Mouse (Mus musculus): ENCODE data around the gene Hist1h3d. TPM values are rescaled to one million over a fixed set of nuclear protein-coding genes. Genes with fewer than 3 reads are reported as not detected.
A peak's percentile ranks its signal among the peaks of the same experiment; 100 is the strongest.
"Not testable (repeated sequence)": the region's sequence is repeated elsewhere in the genome, so short reads cannot be mapped to it uniquely, and the experiment has no call there.

Hist1h3d gene
- polyA plus RNA-seq, 1 experiment = 5.9 TPM

- Histone ChIP-seq H3K9me3 (no peaks in the 10 kb centered on the region), H3K4me1 (peaks cover 25% of the 10 kb centered on the region), H3K27me3 (replicated peaks) (no peaks in the 10 kb centered on the region), H3K36me3 (replicated peaks; ENCODE audit: low read length) (peaks cover 5% of the 10 kb centered on the region), H3K4me3 (replicated peaks) (no peak overlapping the region)
- no peak for TF ChIP-seq FLI1 (IDR thresholded peaks at IDR 0.05; ENCODE audit: low read length)
- no peak for TF ChIP-seq GATA1 (IDR thresholded peaks at IDR 0.05; ENCODE audit: borderline replicate concordance, low read length)
These were observed 34.8 kb downstream of the Hist1h3d start for GRCm38 (mm10) chr13:23610393-23610792.

DNA sequence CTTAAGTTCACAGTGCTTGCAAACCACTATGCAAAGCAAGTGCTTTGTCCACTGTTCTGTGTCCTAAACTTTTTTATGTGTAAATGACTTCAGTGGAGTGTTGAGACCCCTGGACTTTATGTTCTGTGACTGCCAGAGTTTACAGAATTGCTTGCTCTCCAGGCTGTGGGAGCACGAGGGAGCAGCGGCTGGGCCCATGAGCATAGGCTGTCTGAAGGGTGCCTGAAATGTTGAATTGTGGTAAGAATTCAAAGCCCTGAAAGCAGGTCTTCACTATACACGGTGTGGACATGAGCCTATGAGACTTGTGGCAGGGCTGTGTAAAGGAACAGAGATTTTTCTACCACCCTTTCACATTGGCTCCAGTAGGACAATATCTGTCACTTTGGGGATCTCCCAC is 36.1 kb downstream of the Hist1h3d start:
- H3K36me3 ChIP-seq (replicated peaks; ENCODE audit: low read length) = peaks cover 5% of the 10 kb centered on the region
- no peak overlapping the region for H3K4me3 ChIP-seq (replicated peaks)
- H3K9me3 ChIP-seq = no peaks in the 10 kb centered on the region
- peaks cover 16% of the 10 kb centered on the region for H3K4me1 ChIP-seq
- H3K27me3 ChIP-seq (replicated peaks) = no peaks in the 10 kb centered on the region
- TF ChIP-seq GATA1 (IDR thresholded peaks at IDR 0.05; ENCODE audit: borderline replicate concordance, low read length) (no peak), FLI1 (IDR thresholded peaks at IDR 0.05; ENCODE audit: low read length) (no peak)

DNA sequence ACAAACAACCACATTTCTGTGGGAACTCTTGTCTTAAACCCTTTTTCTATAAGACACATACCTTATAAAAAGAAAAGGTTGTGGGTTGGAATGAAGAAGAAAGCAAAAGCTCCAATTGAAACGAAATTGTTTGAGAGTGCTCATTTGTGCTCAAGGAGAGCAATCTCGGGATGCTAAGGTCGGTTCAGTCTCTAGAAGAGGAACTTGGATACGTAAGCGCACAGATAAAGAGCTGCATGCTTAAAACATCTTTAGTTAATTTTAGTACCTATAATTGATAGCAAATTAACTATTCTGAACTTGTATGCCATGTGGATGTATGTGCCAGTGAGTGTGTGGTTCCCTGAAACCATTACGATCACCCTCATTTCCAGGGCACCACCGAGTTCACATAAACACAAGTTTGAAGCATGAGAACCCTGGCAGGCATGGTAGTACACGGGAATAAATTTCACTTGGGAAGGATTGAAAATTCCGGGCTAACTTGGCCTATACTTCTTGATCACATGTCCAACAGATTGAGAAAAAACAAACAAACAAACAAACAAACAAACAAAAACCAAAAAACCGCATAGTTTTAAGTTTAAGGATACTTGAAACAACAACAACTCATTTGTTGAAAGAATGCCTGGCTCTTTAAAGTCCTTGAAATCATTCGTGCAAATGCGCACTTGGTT is 44.6 kb downstream of the Hist1h3d start:
- H3K4me3 ChIP-seq (replicated peaks) = peak overlapping the region; percentile 92
- peaks cover 32% of the 10 kb centered on the region for H3K4me1 ChIP-seq
- H3K27me3 ChIP-seq (replicated peaks) = no peaks in the 10 kb centered on the region
- no peaks in the 10 kb centered on the region for H3K36me3 ChIP-seq (replicated peaks; ENCODE audit: low read length)
- no peak for TF ChIP-seq FLI1 (IDR thresholded peaks at IDR 0.05; ENCODE audit: low read length)
- H3K9me3 ChIP-seq = no peaks in the 10 kb centered on the region

DNA sequence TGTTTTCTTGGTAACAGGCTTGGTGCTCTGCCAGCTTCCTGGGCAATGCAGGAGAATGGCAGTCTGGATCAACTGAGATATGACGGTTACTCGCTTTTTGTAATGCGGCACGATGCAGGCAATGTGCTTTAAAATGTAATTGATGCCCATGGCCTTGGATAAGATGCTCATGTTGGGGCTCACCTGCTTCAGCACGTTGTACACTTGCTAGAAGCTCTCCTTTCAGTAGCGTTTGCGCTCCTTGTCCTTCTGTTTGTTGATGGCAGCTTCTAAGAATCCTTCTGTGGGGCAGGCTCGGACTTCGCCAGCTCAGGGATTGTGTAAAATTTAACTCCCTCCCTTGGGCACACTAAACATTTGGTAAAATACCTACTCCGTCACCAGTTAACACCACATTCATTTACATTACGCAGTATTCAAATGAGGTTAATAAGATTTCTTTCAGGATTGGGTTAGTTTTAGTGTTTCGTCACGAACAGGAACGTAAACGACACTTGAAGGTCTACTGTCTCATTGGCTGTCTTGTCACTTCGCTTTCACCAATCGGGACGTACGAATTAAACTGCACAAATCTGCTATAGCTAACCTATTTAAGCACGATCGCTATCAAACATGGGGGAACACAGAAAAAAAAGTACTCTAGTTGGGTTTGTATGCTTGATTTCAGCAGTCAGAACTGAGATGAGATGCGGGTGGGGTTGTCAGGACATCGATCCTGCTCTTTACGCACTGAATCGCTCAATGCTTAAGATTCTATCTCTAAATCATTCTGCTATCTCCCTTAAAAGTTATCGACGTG is 45.4 kb downstream of the Hist1h3d start, which contains the start of gene Hist1h2be:
Gene Hist1h2be (minus strand): TSS at position 392 of the 799 bp plus-strand sequence.
- H3K36me3 ChIP-seq (replicated peaks; ENCODE audit: low read length) = no peaks in the 10 kb centered on the region
- peaks cover 32% of the 10 kb centered on the region for H3K4me1 ChIP-seq
- no peaks in the 10 kb centered on the region for H3K27me3 ChIP-seq (replicated peaks)
- peak within 1 kb of the TSS; percentile 92 for H3K4me3 ChIP-seq (replicated peaks)
- no peaks in the 10 kb centered on the region for H3K9me3 ChIP-seq
- TF ChIP-seq GATA1 (IDR thresholded peaks at IDR 0.05; ENCODE audit: borderline replicate concordance, low read length) (no peak), FLI1 (IDR thresholded peaks at IDR 0.05; ENCODE audit: low read length) (no peak)

DNA sequence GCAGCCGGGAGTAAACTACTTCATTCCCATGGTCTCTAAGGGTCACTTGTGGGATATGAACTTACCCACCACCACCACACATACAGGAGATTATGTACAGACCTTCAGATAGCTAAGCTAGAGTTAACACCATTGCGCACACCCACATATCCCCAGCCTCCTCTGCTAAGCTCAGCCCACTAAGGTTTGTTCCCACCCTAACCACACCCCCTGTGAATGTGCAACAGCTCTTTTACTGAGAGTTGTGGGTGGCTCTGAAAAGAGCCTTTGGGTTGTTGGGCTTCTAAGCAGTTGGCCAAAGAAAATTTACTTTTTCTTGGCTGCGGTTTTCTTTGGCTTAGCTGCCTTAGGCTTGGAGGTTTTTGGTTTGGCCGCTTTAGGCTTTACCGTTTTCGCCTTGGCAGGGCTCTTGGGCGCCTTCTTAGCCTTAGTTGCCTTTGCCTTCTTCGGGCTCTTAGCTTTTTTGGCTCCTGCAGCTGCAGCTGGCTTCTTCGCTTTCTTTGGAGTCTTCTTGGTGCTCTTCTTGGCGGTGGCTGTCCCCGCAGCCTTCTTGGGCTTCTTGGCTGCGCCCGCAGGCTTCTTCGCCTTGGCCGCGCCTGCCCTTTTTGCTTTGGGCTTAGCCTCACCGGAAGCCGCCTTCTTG is 46.1 kb downstream of the Hist1h3d start:
- H3K27me3 ChIP-seq (replicated peaks) = no peaks in the 10 kb centered on the region
- no peaks in the 10 kb centered on the region for H3K9me3 ChIP-seq
- H3K4me3 ChIP-seq (replicated peaks) = peak overlapping the region; percentile 92
- no peaks in the 10 kb centered on the region for H3K36me3 ChIP-seq (replicated peaks; ENCODE audit: low read length)
- peaks cover 32% of the 10 kb centered on the region for H3K4me1 ChIP-seq
- TF ChIP-seq GATA1 (IDR thresholded peaks at IDR 0.05; ENCODE audit: borderline replicate concordance, low read length) = no peak
- TF ChIP-seq FLI1 (IDR thresholded peaks at IDR 0.05; ENCODE audit: low read length) = no peak

DNA sequence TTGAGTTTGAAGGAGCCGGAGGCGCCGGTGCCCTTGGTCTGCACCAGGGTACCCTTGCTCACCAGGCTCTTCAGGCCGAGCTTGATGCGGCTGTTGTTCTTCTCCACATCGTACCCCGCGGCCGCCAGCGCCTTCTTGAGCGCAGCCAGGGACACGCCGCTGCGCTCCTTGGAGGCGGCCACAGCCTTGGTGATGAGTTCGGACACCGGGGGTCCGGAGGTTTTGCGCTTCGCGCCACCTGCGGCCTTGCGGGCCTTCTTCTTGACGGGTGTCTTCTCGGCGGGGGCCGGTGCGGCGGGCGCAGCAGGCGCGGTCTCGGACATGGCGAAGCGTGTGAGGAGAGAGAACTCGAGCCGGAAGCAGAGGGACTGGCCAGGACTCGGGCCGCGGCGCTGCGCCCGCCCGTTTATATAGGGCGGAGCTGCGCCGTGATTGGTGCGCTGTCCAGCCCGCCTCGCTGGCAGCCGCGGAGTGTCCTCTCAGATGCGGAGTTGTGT is 46.7 kb downstream of the Hist1h3d start, which contains the start of gene Hist1h1e:
Gene Hist1h1e (minus strand): TSS at position 384 of the 497 bp plus-strand sequence.
- H3K9me3 ChIP-seq; H3K36me3 ChIP-seq (replicated peaks; ENCODE audit: low read length); H3K27me3 ChIP-seq (replicated peaks): not testable (repeated sequence)
- peaks cover 32% of the 10 kb centered on the region for H3K4me1 ChIP-seq
- peak within 1 kb of the TSS; percentile 92 for H3K4me3 ChIP-seq (replicated peaks)

DNA sequence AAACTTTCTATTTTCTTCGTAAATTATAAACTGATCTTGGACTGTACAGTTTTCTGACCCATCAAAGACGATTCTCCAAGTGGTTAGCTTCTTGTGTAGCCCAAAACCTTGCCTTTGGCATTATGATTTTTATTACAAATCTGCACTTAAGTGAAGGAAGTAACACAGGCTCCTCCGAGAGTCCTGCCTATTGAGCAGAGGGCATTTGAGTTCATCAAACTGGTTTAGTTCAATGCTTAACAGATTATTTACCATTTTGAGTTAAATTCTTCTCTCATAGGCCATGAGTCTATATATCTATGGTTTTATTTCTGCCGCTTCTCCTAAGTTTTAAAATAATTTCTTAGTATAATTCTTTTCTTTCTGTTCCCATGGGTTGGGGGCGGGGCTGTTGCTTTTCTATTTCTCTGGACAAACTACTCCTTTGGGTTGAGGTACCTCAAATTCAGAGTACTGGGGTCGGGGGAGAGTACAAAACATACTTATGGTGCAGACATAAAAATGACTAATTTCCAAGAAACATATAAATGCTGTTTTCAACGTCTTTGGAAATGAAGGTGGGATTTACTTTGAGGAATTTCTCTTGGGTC is 47.4 kb downstream of the Hist1h3d start:
- no peaks in the 10 kb centered on the region for H3K9me3 ChIP-seq
- peaks cover 32% of the 10 kb centered on the region for H3K4me1 ChIP-seq
- no peak for TF ChIP-seq GATA1 (IDR thresholded peaks at IDR 0.05; ENCODE audit: borderline replicate concordance, low read length)
- no peak for TF ChIP-seq FLI1 (IDR thresholded peaks at IDR 0.05; ENCODE audit: low read length)
- H3K27me3 ChIP-seq (replicated peaks) = no peaks in the 10 kb centered on the region
- H3K4me3 ChIP-seq (replicated peaks) = peak overlapping the region; percentile 90
- H3K36me3 ChIP-seq (replicated peaks; ENCODE audit: low read length) = no peaks in the 10 kb centered on the region

Other genes with a start within 250 kb of the Hist1h3d start
- gene Zfp322a, start 206.6 kb upstream of the Hist1h3d start, polyA plus RNA-seq (2012; ENCODE audit: insufficient read depth, low replicate concordance) = 0.07 TPM in 1 of 2 replicates, not detected in the other
- 1.6 and 7.8 TPM in 2 replicates for gene Abt1, start 151.9 kb upstream of the Hist1h3d start, polyA plus RNA-seq (2012; ENCODE audit: insufficient read depth, low replicate concordance)
- not detected in 2 replicates for gene Btn1a1, start 109.9 kb upstream of the Hist1h3d start, polyA plus RNA-seq (2012; ENCODE audit: insufficient read depth, low replicate concordance)
- gene Btn2a2, start 86.9 kb upstream of the Hist1h3d start, polyA plus RNA-seq (2012; ENCODE audit: insufficient read depth, low replicate concordance) = not detected in 2 replicates
- 443 and 574 TPM in 2 replicates for gene Hist1h4h, start 44.7 kb upstream of the Hist1h3d start, polyA plus RNA-seq (2012; ENCODE audit: insufficient read depth, low replicate concordance)
- gene Hist1h2af, start 41.9 kb upstream of the Hist1h3d start, polyA plus RNA-seq (2012; ENCODE audit: insufficient read depth, low replicate concordance) = 37.2 and 163 TPM in 2 replicates
- gene Hist1h3g, start 40.3 kb upstream of the Hist1h3d start, polyA plus RNA-seq (2012; ENCODE audit: insufficient read depth, low replicate concordance) = 5.7 and 16.4 TPM in 2 replicates
- 1.4 and 2.0 TPM in 2 replicates for gene Hist1h2bh, start 32.4 kb upstream of the Hist1h3d start, polyA plus RNA-seq (2012; ENCODE audit: insufficient read depth, low replicate concordance)
- gene Hist1h3f, start 31.7 kb upstream of the Hist1h3d start, polyA plus RNA-seq (2012; ENCODE audit: insufficient read depth, low replicate concordance) = 7.0 TPM in 1 of 2 replicates, not detected in the other
- gene Hist1h4f, start 24.1 kb upstream of the Hist1h3d start, polyA plus RNA-seq (2012; ENCODE audit: insufficient read depth, low replicate concordance) = 8.9 and 30.2 TPM in 2 replicates
- gene Hist1h1d, start 22.5 kb upstream of the Hist1h3d start, polyA plus RNA-seq (2012; ENCODE audit: insufficient read depth, low replicate concordance) = 0.36 and 2.1 TPM in 2 replicates
- 17.9 and 26.5 TPM in 2 replicates for gene Hist1h3e, start 13.4 kb upstream of the Hist1h3d start, polyA plus RNA-seq (2012; ENCODE audit: insufficient read depth, low replicate concordance)
- gene Hist1h2ae, start 4.5 kb upstream of the Hist1h3d start, polyA plus RNA-seq (2012; ENCODE audit: insufficient read depth, low replicate concordance) = 13.6 and 16.0 TPM in 2 replicates
- gene Hist1h2bg, start 4.4 kb upstream of the Hist1h3d start, polyA plus RNA-seq (2012; ENCODE audit: insufficient read depth, low replicate concordance) = 16.8 and 28.8 TPM in 2 replicates
- gene Hist1h2bf, start 1.6 kb upstream of the Hist1h3d start, polyA plus RNA-seq (2012; ENCODE audit: insufficient read depth, low replicate concordance) = 7.6 and 73.0 TPM in 2 replicates
- gene Hist1h2ad, start 1.4 kb upstream of the Hist1h3d start, polyA plus RNA-seq (2012; ENCODE audit: insufficient read depth, low replicate concordance) = 9.6 TPM in 1 of 2 replicates, not detected in the other
- 16.4 and 20.4 TPM in 2 replicates for gene Hist1h4d, start 5.8 kb downstream of the Hist1h3d start, polyA plus RNA-seq (2012; ENCODE audit: insufficient read depth, low replicate concordance)
- 1.1 and 1.9 TPM in 2 replicates for gene Hist1h2be, start 45.4 kb downstream of the Hist1h3d start, polyA plus RNA-seq (2012; ENCODE audit: insufficient read depth, low replicate concordance)
- gene Hist1h1e, start 46.8 kb downstream of the Hist1h3d start, polyA plus RNA-seq (2012; ENCODE audit: insufficient read depth, low replicate concordance) = 4.7 and 22.2 TPM in 2 replicates
- 3.6 and 4.7 TPM in 2 replicates for gene Hist1h2ac, start 108.2 kb downstream of the Hist1h3d start, polyA plus RNA-seq (2012; ENCODE audit: insufficient read depth, low replicate concordance)
- gene Hist1h2bc, start 108.4 kb downstream of the Hist1h3d start, polyA plus RNA-seq (2012; ENCODE audit: insufficient read depth, low replicate concordance) = 148 and 151 TPM in 2 replicates
- gene Hist1h1t, start 120.1 kb downstream of the Hist1h3d start, polyA plus RNA-seq (2012; ENCODE audit: insufficient read depth, low replicate concordance) = not detected in 2 replicates
- gene Hist1h4c, start 122.7 kb downstream of the Hist1h3d start, polyA plus RNA-seq (2012; ENCODE audit: insufficient read depth, low replicate concordance) = 4.0 and 19.8 TPM in 2 replicates
- gene Hfe, start 135.1 kb downstream of the Hist1h3d start, polyA plus RNA-seq (2012; ENCODE audit: insufficient read depth, low replicate concordance) = 10.7 TPM in 1 of 2 replicates, not detected in the other
- gene Hist1h1c, start 163.0 kb downstream of the Hist1h3d start, polyA plus RNA-seq (2012; ENCODE audit: insufficient read depth, low replicate concordance) = 353 and 402 TPM in 2 replicates
- 12.6 TPM in 1 of 2 replicates, not detected in the other for gene Hist1h3c, start 169.8 kb downstream of the Hist1h3d start, polyA plus RNA-seq (2012; ENCODE audit: insufficient read depth, low replicate concordance)
- gene Hist1h2bb, start 171.0 kb downstream of the Hist1h3d start, polyA plus RNA-seq (2012; ENCODE audit: insufficient read depth, low replicate concordance) = 7.4 TPM in 1 of 2 replicates, not detected in the other
- gene Hist1h2ab, start 175.4 kb downstream of the Hist1h3d start, polyA plus RNA-seq (2012; ENCODE audit: insufficient read depth, low replicate concordance) = 16.0 and 17.5 TPM in 2 replicates
- 9.9 and 14.5 TPM in 2 replicates for gene Hist1h3b, start 176.5 kb downstream of the Hist1h3d start, polyA plus RNA-seq (2012; ENCODE audit: insufficient read depth, low replicate concordance)
- 17.4 and 40.7 TPM in 2 replicates for gene Hist1h4b, start 181.2 kb downstream of the Hist1h3d start, polyA plus RNA-seq (2012; ENCODE audit: insufficient read depth, low replicate concordance)
- gene Hist1h4a, start 185.5 kb downstream of the Hist1h3d start, polyA plus RNA-seq (2012; ENCODE audit: insufficient read depth, low replicate concordance) = 30.3 and 45.4 TPM in 2 replicates
- gene Hist1h3a, start 186.6 kb downstream of the Hist1h3d start, polyA plus RNA-seq (2012; ENCODE audit: insufficient read depth, low replicate concordance) = 6.6 and 7.4 TPM in 2 replicates
- gene Hist1h1a, start 187.9 kb downstream of the Hist1h3d start, polyA plus RNA-seq (2012; ENCODE audit: insufficient read depth, low replicate concordance) = 3.3 and 3.5 TPM in 2 replicates
- not detected in 2 replicates for gene Trim38, start 194.2 kb downstream of the Hist1h3d start, polyA plus RNA-seq (2012; ENCODE audit: insufficient read depth, low replicate concordance)
- not detected in 2 replicates for gene Slc17a2, start 231.2 kb downstream of the Hist1h3d start, polyA plus RNA-seq (2012; ENCODE audit: insufficient read depth, low replicate concordance)